Mouse (Mus musculus) hindbrain, embryonic 13.5 days (tissue): ENCODE measurements around the gene Nrbp1. TPM values are rescaled to one million over a fixed set of nuclear protein-coding genes. Genes with fewer than 3 reads are reported as not detected.
"Not testable (repeated sequence)": the region's sequence is repeated elsewhere in the genome, so short reads cannot be mapped to it uniquely, and the experiment has no call there.

Experiments
- ATAC-seq: fragments of 200-750 bp; cut with Nextera tagmentation; 2 replicates; pipeline ENCODE4 v1.8.0; 2017; ENCODE audit warnings: moderate TSS enrichment; ENCODE audit not compliant: low FRiP score
- H3K27ac ChIP-seq: fragments of 300-500 bp; sonication (generic); 2 replicates; pipeline ENCODE4 v1.5.1; 2015; ENCODE audit warnings: inconsistent platforms, mild to moderate bottlenecking, moderate library complexity
- H3K27me3 ChIP-seq: fragments of 300-500 bp; sonication (generic); 2 replicates; pipeline ENCODE4 v1.6.1; 2015; ENCODE audit warnings: mild to moderate bottlenecking, inconsistent platforms
- H3K36me3 ChIP-seq: fragments of 300-500 bp; sonication (generic); 2 replicates; pipeline ENCODE4 v1.6.1; 2015; ENCODE audit warnings: mild to moderate bottlenecking, inconsistent platforms
- H3K4me1 ChIP-seq: fragments of 300-500 bp; sonication (generic); replicated peaks from 2 replicates; pipeline ENCODE4 v1.6.1; 2015; ENCODE audit warnings: inconsistent platforms
- H3K4me2 ChIP-seq: fragments of 300-500 bp; sonication (generic); 2 replicates; pipeline ENCODE4 v1.6.1; 2015; ENCODE audit warnings: inconsistent platforms, mild to moderate bottlenecking, moderate library complexity
- H3K4me3 ChIP-seq: fragments of 300-500 bp; sonication (generic); 2 replicates; pipeline ENCODE4 v1.5.1; 2015; ENCODE audit warnings: mild to moderate bottlenecking, inconsistent platforms
- H3K9ac ChIP-seq: fragments of 300-500 bp; sonication (generic); 2 replicates; pipeline ENCODE4 v1.6.1; 2015; ENCODE audit warnings: mild to moderate bottlenecking, inconsistent platforms
- H3K9me3 ChIP-seq: fragments of 300-500 bp; sonication (generic); 2 replicates; pipeline ENCODE4 v1.6.1; 2016; ENCODE audit warnings: inconsistent platforms
- WGBS: fragments of 180-500 bp; shearing (Covaris S2); methylation state at CpG from one replicate; pipeline ENCODE4 v1.1.7; 2015; 5-methylcytosine and 5-hydroxymethylcytosine counted together
- polyA plus RNA-seq: library from polyadenylated mRNA; unstranded; fragments of >200 nt; fragmentation: Nextera tagmentation; extraction: Ambion mirVana; gene quantifications from 2 replicates; pipeline ENCODE4 v1.2.1, GENCODE M21; 2015

Gene Nrbp1
- polyA plus RNA-seq, 1 experiment from 2014 or later: 150 TPM

DNA sequence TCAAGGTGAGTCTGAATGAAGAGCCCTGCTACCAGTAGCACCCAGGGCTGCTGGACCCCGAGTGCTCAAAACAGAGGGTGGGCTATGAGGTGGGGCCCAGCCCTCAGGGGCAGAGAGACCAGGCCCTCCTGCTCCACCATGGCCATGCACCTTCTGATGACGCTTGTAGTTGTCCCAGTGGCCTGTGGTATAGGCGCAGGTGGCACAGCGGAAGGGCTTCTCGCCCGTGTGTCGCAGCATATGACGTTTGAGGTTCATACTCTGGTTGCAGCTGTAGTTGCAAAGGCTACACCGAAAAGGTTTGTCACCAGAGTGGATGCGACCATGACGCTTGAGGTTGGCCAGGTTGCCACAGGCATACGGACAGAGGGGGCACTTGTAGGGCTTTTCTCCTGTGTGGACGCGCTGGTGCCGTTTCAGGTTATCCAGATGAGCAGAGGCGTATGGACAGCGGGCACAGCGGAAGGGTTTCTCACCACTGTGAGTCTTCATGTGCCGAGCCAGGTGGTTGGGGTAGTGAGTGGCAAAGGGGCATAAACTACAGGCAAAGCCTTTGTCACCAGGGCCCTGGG is 41.3 kb upstream of the Nrbp1 start:
- H3K9ac ChIP-seq: no peak overlapping the region
- no peaks in the 10 kb centered on the region for H3K27me3 ChIP-seq
- 95% methylated on average over 19 of the region's 19 CpGs for WGBS
- no peak for ATAC-seq
- peaks cover 82% of the 10 kb centered on the region for H3K36me3 ChIP-seq
- H3K27ac ChIP-seq: no peak overlapping the region
- peaks cover 5% of the 10 kb centered on the region for H3K9me3 ChIP-seq
- 0 out of 2 replicates have a peak overlapping the region, but pooled peaks have one; percentile 62 for H3K4me3 ChIP-seq
- no peak overlapping the region for H3K4me2 ChIP-seq
- H3K4me1 ChIP-seq: peaks cover 31% of the 10 kb centered on the region

DNA sequence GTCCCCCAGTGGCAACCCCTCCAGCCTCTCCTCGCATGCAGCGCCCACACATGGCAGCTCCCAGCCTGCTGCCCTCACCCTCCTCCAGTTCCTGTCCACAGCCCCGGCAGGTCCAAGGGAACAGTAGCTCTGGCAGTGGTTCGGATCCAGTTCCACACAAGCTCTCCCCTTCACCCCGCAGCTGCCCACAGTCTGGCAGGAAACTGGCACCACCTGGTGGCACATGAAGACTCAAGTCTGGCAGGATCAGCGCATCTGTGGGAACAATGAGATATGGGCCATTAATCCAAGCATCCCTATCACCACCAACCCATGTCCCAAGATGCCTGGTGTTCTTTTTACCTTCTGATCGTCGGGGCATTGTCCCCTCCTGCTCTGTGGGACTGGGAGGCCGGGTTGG is 40.8 kb upstream of the Nrbp1 start:
- H3K9me3 ChIP-seq: peaks cover 5% of the 10 kb centered on the region
- peak overlapping the region; percentile 62; the same call in 1 of the 2 replicates for H3K4me3 ChIP-seq
- ATAC-seq: no peak
- H3K27ac ChIP-seq: no peak overlapping the region
- H3K4me1 ChIP-seq: peaks cover 27% of the 10 kb centered on the region
- peaks cover 83% of the 10 kb centered on the region for H3K36me3 ChIP-seq
- no peaks in the 10 kb centered on the region for H3K27me3 ChIP-seq
- H3K4me2 ChIP-seq: no peak overlapping the region
- whole genome bisulfite sequencing: 91% methylated on average over 9 of the region's 9 CpGs
- H3K9ac ChIP-seq: no peak overlapping the region

DNA sequence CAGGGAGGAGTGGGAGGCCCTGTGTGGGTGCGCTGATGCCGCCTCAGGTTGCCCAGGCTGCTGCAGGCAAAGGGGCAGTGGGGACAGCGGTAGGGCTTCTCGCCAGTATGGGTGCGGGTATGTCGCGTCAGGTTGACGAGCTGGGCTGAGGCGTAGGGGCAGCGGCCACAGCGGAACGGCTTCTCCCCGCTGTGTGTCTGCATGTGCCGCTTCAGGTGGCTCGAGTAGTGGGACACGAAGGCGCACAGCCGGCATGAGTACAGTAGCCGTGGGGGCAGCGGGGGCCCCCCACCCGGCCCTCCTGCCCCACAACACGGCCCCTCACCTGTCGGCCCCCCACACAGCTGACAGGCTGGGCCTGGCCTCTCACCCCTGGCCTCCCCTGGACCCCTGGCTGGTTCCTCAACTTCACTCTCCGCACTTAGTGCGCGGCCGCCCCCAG is 40.3 kb upstream of the Nrbp1 start:
- peak overlapping the region; percentile 91 for H3K4me2 ChIP-seq
- H3K4me1 ChIP-seq: peaks cover 27% of the 10 kb centered on the region
- H3K4me3 ChIP-seq: peak overlapping the region; percentile 62
- no peak overlapping the region for H3K27ac ChIP-seq
- peaks cover 5% of the 10 kb centered on the region for H3K9me3 ChIP-seq
- 94% methylated on average over 27 of the region's 27 CpGs for WGBS
- peaks cover 83% of the 10 kb centered on the region for H3K36me3 ChIP-seq
- peak overlapping the region; percentile 88; the same call in 1 of the 2 replicates for H3K9ac ChIP-seq
- ATAC-seq: no peak
- no peaks in the 10 kb centered on the region for H3K27me3 ChIP-seq

DNA sequence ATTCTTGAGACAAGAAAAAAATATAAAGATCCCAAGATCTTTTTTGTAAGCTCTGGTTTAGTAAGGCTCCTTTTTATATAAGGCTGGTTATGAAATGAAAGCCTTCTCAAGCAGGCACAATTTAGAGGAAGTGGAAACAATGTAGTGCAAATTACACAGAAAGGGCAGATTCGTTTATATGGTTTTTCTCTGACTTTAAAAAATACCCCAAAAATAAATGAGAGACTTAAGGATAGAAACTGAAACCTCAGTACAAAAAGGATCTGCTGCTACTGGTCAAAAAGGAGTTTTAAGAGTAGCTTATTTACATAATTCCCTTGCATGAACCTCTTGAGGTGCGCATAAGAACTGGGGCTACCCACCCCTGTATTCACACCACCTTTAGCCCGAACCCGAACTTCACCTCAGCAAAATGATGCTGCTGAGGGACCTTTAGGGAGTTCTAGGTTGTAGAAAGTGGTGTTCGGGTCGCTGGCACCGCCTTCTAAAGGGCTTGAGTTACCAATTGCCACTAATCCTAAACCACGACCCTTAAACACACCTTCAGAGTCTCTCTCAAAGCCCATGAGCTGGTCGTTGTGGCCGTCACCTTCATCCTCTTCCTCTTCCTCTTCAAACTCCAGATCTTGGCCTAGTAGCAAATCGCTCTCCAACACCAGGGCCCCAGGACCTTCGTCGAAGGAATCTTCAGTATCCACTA is 39.5 kb upstream of the Nrbp1 start:
- Histone ChIP-seq H3K4me3 (peak overlapping the region; percentile 62), H3K4me1 (peaks cover 27% of the 10 kb centered on the region), H3K4me2 (peak overlapping the region; percentile 91), H3K27ac (peak overlapping the region; percentile 90), H3K9me3 (peaks cover 5% of the 10 kb centered on the region), H3K27me3 (no peaks in the 10 kb centered on the region), H3K9ac (peak overlapping the region; percentile 88), H3K36me3 (peaks cover 83% of the 10 kb centered on the region)
- 21% methylated on average over 13 of the region's 13 CpGs for WGBS
- no peak for ATAC-seq

DNA sequence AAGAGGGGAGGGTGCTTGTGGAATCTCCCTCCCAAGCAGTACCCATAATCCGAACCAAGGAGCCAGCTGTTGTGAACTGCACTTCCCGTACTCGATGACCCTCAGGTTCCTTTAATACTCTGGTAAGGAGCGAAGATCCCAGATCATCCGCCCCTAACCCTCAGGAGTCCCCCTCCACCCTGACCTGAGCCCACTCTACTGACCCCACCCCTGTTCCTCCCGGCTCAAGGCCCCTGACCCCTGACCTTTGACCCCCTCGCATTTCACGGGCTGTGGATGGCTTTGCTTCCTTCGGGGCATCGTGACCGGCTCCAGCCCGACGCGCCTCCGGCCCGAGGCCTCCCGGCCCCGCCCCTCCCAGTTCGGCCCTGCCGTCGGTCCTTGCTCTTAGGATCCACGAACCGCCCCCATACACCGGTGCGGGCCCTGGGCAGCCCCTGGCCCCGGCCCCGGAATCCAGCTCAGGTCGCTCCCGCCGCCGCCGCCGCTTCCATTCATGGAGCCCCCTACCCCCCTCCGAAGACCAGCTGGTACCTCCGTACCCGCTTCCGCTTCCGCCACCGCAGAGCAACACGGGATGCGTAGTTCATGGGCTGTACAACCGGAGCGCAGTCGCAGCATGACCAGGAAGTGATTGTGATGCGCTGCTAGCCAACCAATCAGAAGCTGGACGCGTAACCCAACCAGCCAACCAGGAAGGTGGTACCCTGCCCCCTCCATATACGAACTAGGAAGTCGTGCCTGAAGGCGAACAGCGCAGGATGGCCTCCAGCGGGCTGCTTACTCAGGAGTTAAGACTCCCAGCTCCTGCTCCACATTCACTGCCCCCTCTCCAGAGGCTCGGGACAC is 38.7 kb upstream of the Nrbp1 start, which contains the start of gene Zfp513:
Gene Zfp513 (minus strand): TSS at position 562 of the 849 bp plus-strand sequence.
- Histone ChIP-seq H3K4me3 (peak within 1 kb of the TSS; percentile 62), H3K36me3 (peaks cover 82% of the 10 kb centered on the region), H3K27ac (peak within 1 kb of the TSS; percentile 90), H3K9ac (peak within 1 kb of the TSS; percentile 88), H3K9me3 (peaks cover 5% of the 10 kb centered on the region), H3K4me2 (peak within 1 kb of the TSS; percentile 91), H3K4me1 (peaks cover 27% of the 10 kb centered on the region), H3K27me3 (no peaks in the 10 kb centered on the region)
- WGBS: under 1% methylated on average over 53 of the region's 53 CpGs
- ATAC-seq: peak; percentile 98

DNA sequence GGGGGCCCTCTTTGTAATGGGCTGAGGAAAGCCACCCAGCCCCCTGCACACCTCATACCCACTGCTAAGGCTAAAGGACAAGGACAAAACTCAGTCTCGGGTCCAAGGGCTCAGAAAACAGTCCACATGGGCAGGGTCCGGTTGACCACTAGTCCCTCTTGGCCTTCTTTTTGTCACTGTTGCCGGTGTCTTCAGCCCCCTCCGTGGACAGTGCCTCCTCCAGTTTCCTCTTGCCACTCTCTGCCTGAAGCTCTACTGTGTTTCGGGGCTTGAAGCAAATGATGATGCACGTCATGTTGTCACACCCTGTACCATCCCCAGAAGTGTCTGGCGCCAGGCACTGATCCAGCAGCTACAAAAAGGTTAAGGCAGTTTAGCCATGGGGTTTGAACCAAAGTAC is 37.7 kb upstream of the Nrbp1 start:
- Histone ChIP-seq H3K9ac (peak overlapping the region; percentile 57; the same call in 1 of the 2 replicates), H3K36me3 (peaks cover 82% of the 10 kb centered on the region), H3K27me3 (no peaks in the 10 kb centered on the region), H3K27ac (peak overlapping the region; percentile 89), H3K4me1 (peaks cover 27% of the 10 kb centered on the region), H3K9me3 (peaks cover 5% of the 10 kb centered on the region), H3K4me3 (peak overlapping the region; percentile 62), H3K4me2 (peak overlapping the region; percentile 68)
- 86% methylated on average over 7 of the region's 7 CpGs for WGBS
- ATAC-seq: no peak

DNA sequence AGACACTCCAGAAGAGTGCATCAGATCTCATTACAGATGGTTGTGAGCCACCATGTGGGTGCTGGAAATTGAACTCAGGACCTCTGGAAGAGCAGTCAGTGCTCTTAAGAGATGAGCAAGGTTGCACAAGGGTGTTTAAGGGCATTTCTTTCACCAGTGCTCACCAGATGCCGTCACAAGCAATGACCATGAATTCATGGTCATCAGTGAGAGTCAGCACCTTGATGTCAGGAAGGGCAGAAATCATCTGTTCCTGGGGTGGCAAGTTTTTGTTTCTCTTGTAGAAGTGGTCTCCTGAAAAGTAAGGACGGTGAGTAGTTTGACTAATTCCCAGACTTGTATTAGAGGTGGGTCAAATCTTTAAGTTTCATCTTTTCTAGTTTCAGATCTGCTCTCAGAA is 36.8 kb upstream of the Nrbp1 start:
- Histone ChIP-seq H3K27me3 (no peaks in the 10 kb centered on the region), H3K4me2 (no peak overlapping the region), H3K36me3 (peaks cover 73% of the 10 kb centered on the region), H3K9ac (no peak overlapping the region), H3K4me3 (no peak overlapping the region), H3K4me1 (peaks cover 27% of the 10 kb centered on the region), H3K27ac (no peak overlapping the region), H3K9me3 (peaks cover 5% of the 10 kb centered on the region)
- ATAC-seq: no peak
- 96% methylated on average over 2 of the region's 2 CpGs for whole genome bisulfite sequencing

DNA sequence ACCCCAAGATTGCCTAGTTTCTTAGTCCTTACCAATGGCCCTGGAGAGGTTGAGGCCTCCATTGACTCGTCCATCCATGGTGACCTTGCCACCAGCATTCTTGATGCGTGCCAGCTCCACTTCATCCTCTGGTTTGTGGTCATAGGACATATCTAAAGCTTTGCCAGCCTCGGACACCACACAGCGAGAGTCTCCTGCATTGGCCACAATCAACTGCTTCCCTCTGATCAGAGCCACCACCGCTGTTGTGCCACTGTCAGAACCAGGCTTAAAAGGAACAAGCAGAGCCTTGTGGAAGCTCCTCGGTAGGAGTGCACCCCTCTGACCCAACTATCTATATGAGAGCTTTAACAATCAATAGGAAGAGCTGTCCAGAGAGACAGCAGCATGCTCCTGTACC is 36.2 kb upstream of the Nrbp1 start:
- ATAC-seq: no peak
- H3K4me1 ChIP-seq: peaks cover 27% of the 10 kb centered on the region
- no peak overlapping the region for H3K4me3 ChIP-seq
- peaks cover 5% of the 10 kb centered on the region for H3K9me3 ChIP-seq
- H3K27me3 ChIP-seq: no peaks in the 10 kb centered on the region
- H3K4me2 ChIP-seq: no peak overlapping the region
- H3K36me3 ChIP-seq: peaks cover 68% of the 10 kb centered on the region
- 92% methylated on average over 6 of the region's 6 CpGs for WGBS
- no peak overlapping the region for H3K9ac ChIP-seq
- H3K27ac ChIP-seq: no peak overlapping the region

DNA sequence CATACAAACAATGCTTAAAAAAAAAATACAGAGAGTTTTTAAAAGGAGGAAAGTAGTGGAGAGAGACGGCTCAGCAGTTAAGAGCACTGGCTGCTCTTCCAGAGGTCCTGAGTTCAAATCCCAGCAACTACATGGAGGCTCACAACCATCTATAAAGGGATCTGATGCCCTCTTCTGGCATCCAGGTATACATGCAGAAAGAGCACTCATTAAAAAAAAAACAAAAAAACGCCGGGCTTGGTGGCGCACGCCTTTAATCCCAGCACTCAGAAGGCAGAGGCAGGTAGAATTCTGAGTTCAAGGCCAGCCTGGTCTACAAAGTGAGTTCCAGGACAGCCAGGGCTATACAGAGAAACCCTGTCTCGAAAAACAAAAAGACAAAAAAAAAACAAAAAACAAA is 24.1 kb upstream of the Nrbp1 start:
- H3K9me3 ChIP-seq, H3K27ac ChIP-seq, H3K4me2 ChIP-seq, H3K27me3 ChIP-seq, H3K9ac ChIP-seq, H3K36me3 ChIP-seq, H3K4me3 ChIP-seq, ATAC-seq: not testable (repeated sequence)
- H3K4me1 ChIP-seq: peaks cover 19% of the 10 kb centered on the region
- 92% methylated on average over 6 of the region's 6 CpGs for WGBS

DNA sequence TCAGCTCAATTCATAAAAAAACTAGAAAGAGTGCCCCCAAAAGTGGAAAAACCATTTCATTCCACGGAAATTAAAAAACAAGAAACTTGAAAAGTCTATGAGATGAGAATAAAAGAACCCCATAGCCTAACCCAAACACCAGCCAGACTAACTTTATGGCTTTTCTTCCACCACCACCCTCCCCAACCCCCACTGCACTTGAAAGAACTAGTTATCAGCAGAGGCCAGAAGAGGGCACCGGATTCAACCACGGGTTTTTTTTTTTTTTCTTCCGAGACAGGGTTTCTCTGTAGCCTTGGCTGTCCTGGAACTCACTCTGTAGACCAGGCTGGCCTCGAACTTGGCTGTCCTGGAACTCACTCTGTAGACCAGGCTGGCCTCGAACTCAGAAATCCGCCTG is 22.4 kb upstream of the Nrbp1 start:
- Histone ChIP-seq H3K27me3 (no peaks in the 10 kb centered on the region), H3K4me3 (no peak overlapping the region), H3K4me2 (peak overlapping the region; percentile 75), H3K27ac (no peak overlapping the region), H3K9ac (no peak overlapping the region), H3K4me1 (peaks cover 26% of the 10 kb centered on the region), H3K36me3 (no peaks in the 10 kb centered on the region), H3K9me3 (no peaks in the 10 kb centered on the region)
- no peak for ATAC-seq
- 67% methylated on average over 7 of the region's 7 CpGs for WGBS

DNA sequence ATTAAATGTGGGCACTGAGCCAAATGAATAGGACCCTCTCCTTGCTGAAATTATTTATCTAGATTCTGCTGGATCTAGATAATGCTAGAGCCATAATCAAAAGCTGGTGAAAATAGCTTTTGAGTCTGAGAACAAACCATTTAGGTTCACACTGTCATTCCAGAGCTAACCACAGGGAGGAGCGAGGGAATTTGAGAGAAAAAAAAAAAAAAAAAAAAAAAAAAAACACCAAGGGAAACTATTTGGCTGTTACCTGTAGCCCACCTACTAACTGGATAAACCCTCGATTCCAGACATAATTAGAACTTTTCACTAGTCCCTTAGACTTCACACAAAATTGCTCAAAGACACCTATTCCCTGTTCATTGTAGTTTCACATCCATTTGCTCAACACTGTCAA is 21.6 kb upstream of the Nrbp1 start:
- peak overlapping the region; percentile 88 for H3K4me3 ChIP-seq
- no peaks in the 10 kb centered on the region for H3K9me3 ChIP-seq
- no peak for ATAC-seq
- H3K9ac ChIP-seq: peak overlapping the region; percentile 26
- H3K27ac ChIP-seq: no peak overlapping the region
- H3K4me2 ChIP-seq: peak overlapping the region; percentile 75
- H3K4me1 ChIP-seq: peaks cover 26% of the 10 kb centered on the region
- H3K36me3 ChIP-seq: no peaks in the 10 kb centered on the region
- 5% methylated on average over 2 of the region's 2 CpGs for WGBS
- no peaks in the 10 kb centered on the region for H3K27me3 ChIP-seq

DNA sequence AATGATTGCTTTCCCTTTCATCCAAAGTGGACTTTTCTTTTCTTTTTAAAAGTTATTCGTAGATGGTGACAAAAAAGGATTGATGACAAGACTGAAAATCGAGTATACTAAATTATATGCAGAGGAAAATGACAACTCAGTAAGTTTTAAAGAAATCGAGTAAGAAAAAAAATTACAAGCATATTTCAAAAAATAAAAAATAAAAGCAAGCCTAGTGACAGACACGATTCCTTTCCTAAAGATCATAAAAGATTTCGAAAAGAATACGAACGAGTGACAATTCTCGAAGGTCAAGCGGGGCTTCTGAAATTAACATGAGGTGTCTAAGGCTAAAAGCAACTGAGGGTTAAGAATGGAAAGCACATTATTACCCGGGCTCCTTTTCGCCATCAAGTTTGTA is 21.2 kb upstream of the Nrbp1 start:
- Histone ChIP-seq H3K4me3 (peak overlapping the region; percentile 88), H3K27me3 (no peaks in the 10 kb centered on the region), H3K27ac (peak overlapping the region; percentile 96), H3K36me3 (no peaks in the 10 kb centered on the region), H3K4me1 (peaks cover 26% of the 10 kb centered on the region), H3K9ac (peak overlapping the region; percentile 96), H3K4me2 (peak overlapping the region; percentile 75), H3K9me3 (no peaks in the 10 kb centered on the region)
- WGBS: under 1% methylated on average over 11 of the region's 11 CpGs
- ATAC-seq: no peak
